Mouse (Mus musculus): Measurements from ENCODE around the gene Dao.

GRCm38 (mm10) chr5:113990593-113990992 is 12.9 kb upstream of the Dao start:
- TF ChIP-seq POLR2A (IDR thresholded peaks at IDR 0.05; ENCODE audit: low read depth, low read length) (no peak), CTCF (IDR thresholded peaks at IDR 0.05; ENCODE audit: extremely low read depth, insufficient read length, insufficient replicate concordance, low read depth, low read length) (no peak)
